31 mouse cellular contexts compared by ENCODE assay signal in genomic region chr7:81861921-81862320, GRCm38 (mm10). TPM values are rescaled to one million over a fixed set of nuclear protein-coding genes. Genes with fewer than 3 reads are reported as not detected.
DNase-seq lines count a peak whose midpoint lies in the region; ATAC-seq and TF ChIP-seq lines count a peak whose summit lies in the region.
"Had no signal": no experiment of that assay in that cellular context is flagged by ENCODE, and none has a peak within 500 bp of the region (broad histone marks: within the 10 kb centered on the region; RNA-seq: fewer than 3 reads in every experiment).

No protein-coding gene starts in this region.

- H3K27ac ChIP-seq in gastrocnemius, adult 2 months = peak overlapping the region; percentile 75
- H3K27ac ChIP-seq in heart, embryonic 16.5 days (ENCODE audit: low read length) = peak overlapping the region; percentile 71; the same call in 1 of the 2 replicates
- H3K27ac ChIP-seq in spleen, adult 2 months (ENCODE audit: insufficient read depth, low read length) = peak overlapping the region; percentile 93
- H3K27ac ChIP-seq: forebrain, embryonic 15.5 days; hindbrain, postnatal 0 days; limb, embryonic 13.5 days; neural tube, embryonic 13.5 days; stomach, postnatal 0 days had no signal

- H3K4me1 ChIP-seq in heart, embryonic 16.5 days (ENCODE audit: control insufficient read depth, insufficient read depth, low read length) = peaks cover 26% of the 10 kb centered on the region
- H3K4me1 ChIP-seq in spleen, adult 2 months (ENCODE audit: control insufficient read depth, insufficient read depth, insufficient read length) = peaks cover 31% of the 10 kb centered on the region

- no peak overlapping the region for H3K9ac ChIP-seq in heart, embryonic 16.5 days (ENCODE audit: low read length)
- H3K9ac ChIP-seq: forebrain, embryonic 15.5 days; kidney, embryonic 15.5 days; limb, embryonic 13.5 days; neural tube, embryonic 13.5 days had no signal

- H3K27me3 ChIP-seq in heart, embryonic 16.5 days (ENCODE audit: control insufficient read depth, insufficient read depth, low read length) = no peaks in the 10 kb centered on the region
- H3K27me3 ChIP-seq in spleen, adult 2 months (ENCODE audit: control insufficient read depth, insufficient read depth, low read length) = no peaks in the 10 kb centered on the region
- peaks cover 15% of the 10 kb centered on the region for H3K27me3 ChIP-seq in myocyte (ENCODE audit: control insufficient read depth, insufficient read depth, insufficient read length)

- DNase-seq in gastrocnemius, adult 2 months = no peak
- no peak for DNase-seq in gastrocnemius, postnatal 10 days
- DNase-seq in heart, postnatal 25 days (ENCODE audit: low spot score) = no peak
- no peak for DNase-seq in spleen, adult 2 months (ENCODE audit: low read depth in 1 of 2, low spot score in 2 of 2)
- DNase-seq in spleen, adult 18-20 months = no peak
- DNase-seq in kidney, adult 11 months = no peak
- DNase-seq: adrenal gland, postnatal 10 days; cerebellum, adult 8-10 months; cerebellum, postnatal 36 days; embryo, embryonic 11 days; gastrocnemius, postnatal 14 days; heart, adult 18-20 months; kidney, postnatal 36 days; layer of hippocampus, postnatal 36 days; lung, adult 18-20 months; lung, postnatal 10 days; midbrain, embryonic 14.5 days had no signal

- H3K4me3 ChIP-seq in gastrocnemius, adult 2 months = no peak overlapping the region
- H3K4me3 ChIP-seq in heart, embryonic 16.5 days (ENCODE audit: low read length) = no peak overlapping the region
- no peak overlapping the region for H3K4me3 ChIP-seq in spleen, adult 2 months (ENCODE audit: extremely low read depth, insufficient read depth, insufficient read length)
- no peak overlapping the region for H3K4me3 ChIP-seq in myocyte
- H3K4me3 ChIP-seq: forebrain, embryonic 15.5 days; kidney, embryonic 15.5 days; limb, embryonic 13.5 days; neural tube, embryonic 13.5 days had no signal

- TF ChIP-seq CTCF in gastrocnemius, adult 2 months (IDR thresholded peaks at IDR 0.05) = no peak
- TF ChIP-seq CTCF in spleen, adult 2 months (IDR thresholded peaks at IDR 0.05; ENCODE audit: extremely low read depth, insufficient read depth, insufficient read length, insufficient replicate concordance) = no peak

- peaks cover 8% of the 10 kb centered on the region; the same call in 1 of the 2 replicates for H3K36me3 ChIP-seq in heart, embryonic 16.5 days (ENCODE audit: control insufficient read depth, insufficient read depth)
- H3K36me3 ChIP-seq in spleen, adult 2 months (ENCODE audit: control insufficient read depth, insufficient read depth, low read length) = peaks cover 1% of the 10 kb centered on the region; the same call in 1 of the 2 replicates
- H3K36me3 ChIP-seq in myocyte (ENCODE audit: control insufficient read depth, insufficient read depth) = no peaks in the 10 kb centered on the region
- H3K36me3 ChIP-seq: forebrain, embryonic 15.5 days; limb, embryonic 13.5 days; neural tube, embryonic 13.5 days had no signal

- 50% methylated on average over 4 of the region's 4 CpGs for WGBS in heart, embryonic 16.5 days
- 77% methylated on average over 4 of the region's 4 CpGs for WGBS in spleen, adult 2 months

- TF ChIP-seq POLR2A in spleen, adult 2 months (IDR thresholded peaks at IDR 0.05; ENCODE audit: low read depth, low read length) = no peak
- TF ChIP-seq POLR2A in myocyte (IDR thresholded peaks at IDR 0.05; ENCODE audit: insufficient read length, low read depth) = no peak

- peak overlapping the region; percentile 27; the same call in 1 of the 2 replicates for H3K4me2 ChIP-seq in heart, embryonic 16.5 days (ENCODE audit: low read depth, low read length)
- peak overlapping the region; percentile 51 for H3K4me2 ChIP-seq in myocyte (ENCODE audit: low read depth)
- H3K4me2 ChIP-seq: forebrain, embryonic 15.5 days; kidney, embryonic 15.5 days; neural tube, embryonic 13.5 days had no signal

- intact Hi-C loops in gastrocnemius, adult 2 months (cut with DNase I) = loop anchor here (5.0 kb wide), 1 partner anchor 75 kb away; the partner anchor contains the start of gene 3110040N11Rik
- intact Hi-C loops in heart, postnatal 25 days (cut with DNase I) = loop anchor here (5.0 to 10.0 kb wide), 2 partner anchors 75 to 413 kb away; partner anchors contain the start of gene 3110040N11Rik

- no peak overlapping the region for H3ac ChIP-seq in myocyte (ENCODE audit: control insufficient read depth, insufficient read length)

- no peaks in the 10 kb centered on the region for H3K9me3 ChIP-seq in heart, embryonic 16.5 days (replicated peaks; ENCODE audit: control insufficient read depth, low read length)
- H3K9me3 ChIP-seq: forebrain, embryonic 15.5 days; kidney, embryonic 15.5 days; limb, embryonic 13.5 days; neural tube, embryonic 13.5 days had no signal

- ATAC-seq in heart, embryonic 16.5 days (replicated peaks; ENCODE audit: extremely low read depth, insufficient read depth, low FRiP score) = no peak
- ATAC-seq: forebrain, embryonic 15.5 days; hindbrain, postnatal 0 days; intestine, postnatal 0 days had no signal

- no peaks in the 10 kb centered on the region for H3K79me2 ChIP-seq in myocyte (ENCODE audit: control insufficient read depth, insufficient read depth)

TF ChIP-seq in myocyte, 11 proteins besides CTCF, POLR2A, EP300 and RAD21:
- TF ChIP-seq MAX (IDR thresholded peaks at IDR 0.05; ENCODE audit: low read depth) = no peak
- no peak for TF ChIP-seq CEBPB (IDR thresholded peaks at IDR 0.05; ENCODE audit: insufficient read depth, poor library complexity, severe bottlenecking)
- no peak for TF ChIP-seq POLR2AphosphoS2 (IDR thresholded peaks at IDR 0.05; ENCODE audit: insufficient read length, low read depth)
- no peak for TF ChIP-seq TCF3 (IDR thresholded peaks at IDR 0.05; ENCODE audit: insufficient read length, low read depth)
- no peak for TF ChIP-seq REST (IDR thresholded peaks at IDR 0.05; ENCODE audit: insufficient read depth, insufficient read length)
- TF ChIP-seq TCF12 (IDR thresholded peaks at IDR 0.05; ENCODE audit: insufficient read depth, poor library complexity, severe bottlenecking) = no peak
- no peak for TF ChIP-seq USF1 (IDR thresholded peaks at IDR 0.05; ENCODE audit: low read depth)
- no peak for TF ChIP-seq MYOD1 (IDR thresholded peaks at IDR 0.05; ENCODE audit: control insufficient read depth in 1 of 3, insufficient read length in 2 of 3, low read depth in 2 of 3)
- no peak for TF ChIP-seq SRF (IDR thresholded peaks at IDR 0.05; ENCODE audit: control insufficient read depth, insufficient read length, low read depth)
- TF ChIP-seq MYOG (IDR thresholded peaks at IDR 0.05; ENCODE audit: control insufficient read depth in 1 of 3, insufficient read depth in 1 of 3, insufficient read length in 2 of 3, low read depth in 2 of 3) = no peak

RNA-seq across cellular contexts. Expression of gene Tm6sf1, which starts 3.1 kb away (rescaled TPM):
- total RNA-seq in gastrocnemius, adult 2 months (2021) = 10 to 100 TPM in 1 of 2 experiments, 1 to 10 TPM in 1; 5.8 to 13.1 TPM
- total RNA-seq in gastrocnemius, postnatal 10 days (2021) = 10 to 100 TPM; 53.0 to 54.2 TPM
- polyA plus RNA-seq in heart, embryonic 16.5 days (2015; fragmentation: Nextera tagmentation; extraction: Ambion mirVana) = 35.6 and 44.4 TPM in 2 replicates
- total RNA-seq in heart, postnatal 25 days (2021) = 10 to 100 TPM; 13.1 to 13.4 TPM
- 115 and 141 TPM in 2 replicates for polyA plus RNA-seq in spleen, adult 2 months (2012; rRNA removed)
- polyA plus RNA-seq in myocyte (2012; fragmentation: generic; extraction: Trizol) = 11.4 TPM

RNA-seq across cellular contexts. Expression of gene Gm10160, which starts 6.3 kb away (rescaled TPM):
- not detected for total RNA-seq in gastrocnemius, adult 2 months (2021)
- total RNA-seq in gastrocnemius, postnatal 10 days (2021) = not detected
- not detected in 2 replicates for polyA plus RNA-seq in heart, embryonic 16.5 days (2015; fragmentation: Nextera tagmentation; extraction: Ambion mirVana)
- not detected for total RNA-seq in heart, postnatal 25 days (2021)
- not detected in 2 replicates for polyA plus RNA-seq in spleen, adult 2 months (2012; rRNA removed)
- polyA plus RNA-seq in myocyte (2012; fragmentation: generic; extraction: Trizol) = not detected
- total RNA-seq: adrenal gland, postnatal 10 days; gastrocnemius, postnatal 14 days; heart, adult 18-20 months; hindbrain, postnatal 0 days; layer of hippocampus, adult 8-10 months; layer of hippocampus, postnatal 36 days; left cerebral cortex, postnatal 10 days; megakaryocyte progenitor cell, adult 5-6 weeks had no signal
- polyA plus RNA-seq: embryonic facial prominence, embryonic 14.5 days; forebrain, embryonic 15.5 days; hindbrain, embryonic 11.5 days; hindbrain, postnatal 0 days; intestine, postnatal 0 days; kidney, embryonic 15.5 days; limb, embryonic 13.5 days; midbrain, embryonic 14.5 days; neural tube, embryonic 13.5 days; stomach, postnatal 0 days had no signal

RNA-seq across cellular contexts. Expression of gene Btbd1, which starts 32.7 kb away (rescaled TPM):
- total RNA-seq in gastrocnemius, adult 2 months (2021) = 100 to 1,000 TPM; 145 to 194 TPM
- total RNA-seq in gastrocnemius, postnatal 10 days (2021) = 100 to 1,000 TPM; 214 to 229 TPM
- 86.7 and 87.0 TPM in 2 replicates for polyA plus RNA-seq in heart, embryonic 16.5 days (2015; fragmentation: Nextera tagmentation; extraction: Ambion mirVana)
- 100 to 1,000 TPM; 121 to 134 TPM for total RNA-seq in heart, postnatal 25 days (2021)
- polyA plus RNA-seq in spleen, adult 2 months (2012; rRNA removed) = 12.4 and 18.7 TPM in 2 replicates
- polyA plus RNA-seq in myocyte (2012; fragmentation: generic; extraction: Trizol) = 66.6 TPM
